Mouse (Mus musculus) G1E (cell line): ENCODE results near the gene Gpr141.

ENCODE experiments used
- CTCF ChIP-seq: IDR thresholded peaks from 2 replicates; pipeline ENCODE4 v1.5.1; 2012; ENCODE audit warnings: low read depth, low read length, inconsistent platforms, mixed read lengths
- GATA1 ChIP-seq: IDR thresholded peaks from 2 replicates; pipeline ENCODE4 v1.6.1; 2012; ENCODE audit warnings: borderline replicate concordance, low read length, inconsistent platforms, mixed read lengths
- GATA2 ChIP-seq: IDR thresholded peaks from 2 replicates; pipeline ENCODE4 v1.6.1; 2012; ENCODE audit warnings: low read depth, low read length, inconsistent platforms, borderline replicate concordance
- TAL1 ChIP-seq: conservative IDR thresholded peaks from 2 replicates; pipeline ENCODE4 v1.6.1; 2012; ENCODE audit warnings: low read depth, low read length, inconsistent platforms, mixed read lengths

DNA sequence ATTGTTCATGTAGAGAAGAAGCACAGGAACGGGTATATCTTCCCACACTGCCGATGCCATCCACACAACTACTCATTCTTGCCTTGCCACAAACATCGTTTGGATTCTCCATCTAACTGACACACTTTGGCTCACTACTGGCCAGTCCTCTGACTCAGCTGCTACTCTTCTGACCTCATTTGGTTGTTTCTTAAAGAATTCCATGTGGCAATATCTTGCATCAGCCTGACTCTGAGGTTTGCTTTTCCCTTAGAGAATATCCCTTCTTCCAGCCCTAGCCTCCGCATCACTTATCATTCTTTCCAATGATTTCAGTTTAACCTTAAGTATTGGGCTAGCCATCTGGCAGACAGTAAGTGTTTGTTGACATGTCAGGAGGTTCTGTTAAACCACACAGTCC is 59.8 kb downstream of the Gpr141 start:
- TF ChIP-seq CTCF (no peak), TAL1 (no peak), GATA2 (no peak), GATA1 (no peak)
